Mouse (Mus musculus) intestine, embryonic 14.5 days (tissue): ENCODE measurements around the gene Hdac11. TPM values are rescaled to one million over a fixed set of nuclear protein-coding genes. Genes with fewer than 3 reads are reported as not detected.

ENCODE experiments used
- ATAC-seq: fragments of 200-750 bp; cut with Nextera tagmentation; replicated peaks from 2 replicates; pipeline ENCODE4 v1.8.0; 2017; ENCODE audit warnings: low read depth, moderate number of reproducible peaks, moderate TSS enrichment, moderate library complexity; ENCODE audit not compliant: low FRiP score, low TSS enrichment
- DNase-seq: peaks from one replicate; pipeline ENCODE4 v3.0.0-alpha.2; 2018; ENCODE audit warnings: low spot score
- H3K27ac ChIP-seq: fragments of 300-500 bp; sonication (generic); 2 replicates; pipeline ENCODE4 v1.5.1; 2014; ENCODE audit warnings: low read depth, mild to moderate bottlenecking, control low read depth
- H3K27me3 ChIP-seq: fragments of 300-500 bp; sonication (generic); replicated peaks from 2 replicates; pipeline ENCODE4 v1.6.1; 2014; ENCODE audit warnings: low read length, control low read depth; ENCODE audit not compliant: control insufficient read depth, insufficient read depth
- H3K36me3 ChIP-seq: fragments of 300-500 bp; sonication (generic); 2 replicates; pipeline ENCODE4 v1.6.1; 2014; ENCODE audit warnings: low read length, control low read depth; ENCODE audit not compliant: control insufficient read depth, insufficient read depth
- H3K4me1 ChIP-seq: fragments of 300-500 bp; sonication (generic); replicated peaks from 2 replicates; pipeline ENCODE4 v1.6.1; 2014; ENCODE audit warnings: low read length, control low read depth, mixed read lengths; ENCODE audit not compliant: control insufficient read depth, insufficient read depth
- H3K4me2 ChIP-seq: fragments of 300-500 bp; sonication (generic); 2 replicates; pipeline ENCODE4 v1.6.1; 2014; ENCODE audit warnings: low read length
- H3K4me3 ChIP-seq: fragments of 300-500 bp; sonication (generic); 2 replicates; pipeline ENCODE4 v1.5.1; 2014; ENCODE audit warnings: low read depth, low read length, control low read depth, mixed read lengths
- H3K9ac ChIP-seq: fragments of 300-500 bp; sonication (generic); 2 replicates; pipeline ENCODE4 v1.6.1; 2014; ENCODE audit warnings: mild to moderate bottlenecking, low read length
- H3K9me3 ChIP-seq: fragments of 300-500 bp; sonication (generic); 2 replicates; pipeline ENCODE4 v1.6.1; 2016; ENCODE audit warnings: low read length, control low read depth; ENCODE audit not compliant: control insufficient read depth
- WGBS: fragments of 180-500 bp; shearing (Covaris S2); extraction: QIAGEN DNeasy Blood & Tissue Kit; methylation state at CpG from one replicate; pipeline ENCODE4 v1.1.7; 2014; 5-methylcytosine and 5-hydroxymethylcytosine counted together
- polyA plus RNA-seq: library from polyadenylated mRNA; unstranded; fragments of >200 nt; fragmentation: Nextera tagmentation; extraction: Ambion mirVana; gene quantifications from 2 replicates; pipeline ENCODE4 v1.2.1, GENCODE M21; 2014

Hdac11 gene
- polyA plus RNA-seq, 1 experiment from 2014 or later: 9.6 TPM

GRCm38 (mm10) chr6:91182075-91182490, 25.6 kb downstream of the Hdac11 start:
- no peak overlapping the region for H3K4me3 ChIP-seq
- no peaks in the 10 kb centered on the region; the same call in 1 of the 2 replicates for H3K4me1 ChIP-seq
- no peaks in the 10 kb centered on the region for H3K27me3 ChIP-seq
- ATAC-seq (no peak), DNase-seq (no peak)
- H3K9me3 ChIP-seq: no peaks in the 10 kb centered on the region
- H3K27ac ChIP-seq: no peak overlapping the region
- 44% methylated on average over 4 of the region's 4 CpGs for WGBS
- no peaks in the 10 kb centered on the region for H3K36me3 ChIP-seq
- no peak overlapping the region for H3K9ac ChIP-seq
- no peak overlapping the region for H3K4me2 ChIP-seq

GRCm38 (mm10) chr6:91183041-91183440, 26.6 kb downstream of the Hdac11 start:
- DNase-seq: no peak
- no peaks in the 10 kb centered on the region for H3K27me3 ChIP-seq
- H3K9ac ChIP-seq: no peak overlapping the region
- no peak overlapping the region for H3K4me3 ChIP-seq
- WGBS: 39% methylated on average over 1 of the region's 1 CpGs
- ATAC-seq: no peak
- H3K4me1 ChIP-seq: no peaks in the 10 kb centered on the region; the same call in 1 of the 2 replicates
- H3K36me3 ChIP-seq: no peaks in the 10 kb centered on the region
- H3K27ac ChIP-seq: no peak overlapping the region
- H3K4me2 ChIP-seq: no peak overlapping the region
- H3K9me3 ChIP-seq: no peaks in the 10 kb centered on the region

GRCm38 (mm10) chr6:91183980-91184379, 27.5 kb downstream of the Hdac11 start:
- 67% methylated on average over 2 of the region's 2 CpGs for WGBS
- Histone ChIP-seq H3K4me2 (no peak overlapping the region), H3K36me3 (no peaks in the 10 kb centered on the region), H3K27me3 (no peaks in the 10 kb centered on the region), H3K9me3 (no peaks in the 10 kb centered on the region), H3K4me3 (no peak overlapping the region), H3K4me1 (no peaks in the 10 kb centered on the region; the same call in 1 of the 2 replicates), H3K27ac (no peak overlapping the region), H3K9ac (no peak overlapping the region)
- ATAC-seq: no peak
- no peak for DNase-seq

- H3K4me3 ChIP-seq: no peak overlapping the region
- no peaks in the 10 kb centered on the region; the same call in 1 of the 2 replicates for H3K4me1 ChIP-seq
- no peak overlapping the region for H3K4me2 ChIP-seq
- H3K9ac ChIP-seq: no peak overlapping the region
- H3K27ac ChIP-seq: no peak overlapping the region
- DNase-seq (no peak), ATAC-seq (no peak)
- no peaks in the 10 kb centered on the region for H3K36me3 ChIP-seq
- 66% methylated on average over 3 of the region's 3 CpGs for WGBS
- H3K9me3 ChIP-seq: no peaks in the 10 kb centered on the region
- no peaks in the 10 kb centered on the region for H3K27me3 ChIP-seq
These were observed 28.3 kb downstream of the Hdac11 start for GRCm38 (mm10) chr6:91184776-91185175.

GRCm38 (mm10) chr6:91185502-91185901, 29.0 kb downstream of the Hdac11 start:
- H3K9me3 ChIP-seq: no peaks in the 10 kb centered on the region
- H3K36me3 ChIP-seq: no peaks in the 10 kb centered on the region
- DNase-seq: no peak
- H3K27ac ChIP-seq: no peak overlapping the region
- H3K4me1 ChIP-seq: no peaks in the 10 kb centered on the region; the same call in 1 of the 2 replicates
- H3K27me3 ChIP-seq: no peaks in the 10 kb centered on the region
- H3K4me3 ChIP-seq: no peak overlapping the region
- no peak overlapping the region for H3K9ac ChIP-seq
- H3K4me2 ChIP-seq: no peak overlapping the region
- WGBS: 73% methylated on average over 5 of the region's 5 CpGs
- ATAC-seq: no peak

GRCm38 (mm10) chr6:91186161-91186931, 29.9 kb downstream of the Hdac11 start:
- ATAC-seq (no peak), DNase-seq (no peak)
- 55% methylated on average over 4 of the region's 4 CpGs for WGBS
- no peak overlapping the region for H3K27ac ChIP-seq
- no peaks in the 10 kb centered on the region for H3K36me3 ChIP-seq
- no peak overlapping the region for H3K9ac ChIP-seq
- H3K4me3 ChIP-seq: no peak overlapping the region
- H3K27me3 ChIP-seq: no peaks in the 10 kb centered on the region
- H3K9me3 ChIP-seq: no peaks in the 10 kb centered on the region
- no peaks in the 10 kb centered on the region for H3K4me1 ChIP-seq
- H3K4me2 ChIP-seq: no peak overlapping the region

- no peaks in the 10 kb centered on the region for H3K27me3 ChIP-seq
- DNase-seq: no peak
- no peaks in the 10 kb centered on the region for H3K4me1 ChIP-seq
- WGBS: 74% methylated on average over 6 of the region's 6 CpGs
- no peaks in the 10 kb centered on the region for H3K9me3 ChIP-seq
- H3K36me3 ChIP-seq: no peaks in the 10 kb centered on the region
- no peak overlapping the region for H3K4me3 ChIP-seq
- no peak overlapping the region for H3K27ac ChIP-seq
- ATAC-seq: no peak
- no peak overlapping the region for H3K4me2 ChIP-seq
- no peak overlapping the region for H3K9ac ChIP-seq
These were observed 30.5 kb downstream of the Hdac11 start for GRCm38 (mm10) chr6:91186934-91187333.

GRCm38 (mm10) chr6:91187871-91188270, 31.4 kb downstream of the Hdac11 start:
- no peak overlapping the region for H3K27ac ChIP-seq
- no peak overlapping the region for H3K9ac ChIP-seq
- 69% methylated on average over 3 of the region's 3 CpGs for WGBS
- DNase-seq (no peak), ATAC-seq (no peak)
- H3K4me2 ChIP-seq: no peak overlapping the region
- H3K9me3 ChIP-seq: no peaks in the 10 kb centered on the region
- no peaks in the 10 kb centered on the region for H3K4me1 ChIP-seq
- H3K36me3 ChIP-seq: no peaks in the 10 kb centered on the region
- H3K27me3 ChIP-seq: no peaks in the 10 kb centered on the region
- no peak overlapping the region for H3K4me3 ChIP-seq

GRCm38 (mm10) chr6:91189971-91190370, 33.5 kb downstream of the Hdac11 start:
- H3K4me3 ChIP-seq: no peak overlapping the region
- H3K4me2 ChIP-seq: no peak overlapping the region
- H3K36me3 ChIP-seq: no peaks in the 10 kb centered on the region
- H3K27ac ChIP-seq: no peak overlapping the region
- 88% methylated on average over 6 of the region's 6 CpGs for WGBS
- no peaks in the 10 kb centered on the region for H3K27me3 ChIP-seq
- no peak overlapping the region for H3K9ac ChIP-seq
- no peaks in the 10 kb centered on the region for H3K4me1 ChIP-seq
- H3K9me3 ChIP-seq: no peaks in the 10 kb centered on the region
- ATAC-seq (no peak), DNase-seq (no peak)
